Mouse (Mus musculus) myocyte (in vitro differentiated cells): ENCODE measurements at regions not wholly inside any gene's neighbourhood (a gene's known extent, or its start where the extent isn't known, plus 50 kb on each side); places are given as distances from the start of the nearest gene placed in this dataset.

ENCODE experiments used
- H3K27me3 ChIP-seq: one replicate; pipeline ENCODE4 v1.6.1; 2011; ENCODE audit not compliant: control insufficient read depth, insufficient read depth, insufficient read length
- H3K36me3 ChIP-seq: one replicate; pipeline ENCODE4 v1.6.1; 2011; ENCODE audit not compliant: control insufficient read depth, insufficient read depth
- H3K4me2 ChIP-seq: one replicate; pipeline ENCODE4 v1.6.1; 2011; ENCODE audit warnings: low read depth, control low read depth
- H3K4me3 ChIP-seq: one replicate; pipeline ENCODE4 v1.5.1; 2011; ENCODE audit warnings: mild to moderate bottlenecking, control low read depth, moderate library complexity
- H3K79me2 ChIP-seq: one replicate; pipeline ENCODE4 v1.6.1; 2011; ENCODE audit not compliant: control insufficient read depth, insufficient read depth
- H3ac ChIP-seq: one replicate; pipeline ENCODE4 v1.6.1; 2011; ENCODE audit not compliant: control insufficient read depth, insufficient read length
- CEBPB ChIP-seq: IDR thresholded peaks from 2 replicates; pipeline ENCODE4 v1.6.1; 2011; ENCODE audit warnings: mild to moderate bottlenecking, moderate library complexity; ENCODE audit not compliant: poor library complexity, insufficient read depth, severe bottlenecking
- E2F4 ChIP-seq: IDR thresholded peaks from one replicate; pipeline ENCODE4 v1.6.1; 2011; ENCODE audit warnings: mild to moderate bottlenecking, control low read depth, moderate library complexity; ENCODE audit not compliant: insufficient read depth
- MAX ChIP-seq: IDR thresholded peaks from one replicate; pipeline ENCODE4 v1.6.1; 2011; ENCODE audit warnings: low read depth, mild to moderate bottlenecking, control low read depth
- MYOD1 ChIP-seq, 3 experiments: IDR thresholded peaks; one replicate each; pipeline ENCODE4 v1.6.1; 2011; ENCODE audit warnings: control low read depth in 2 of 3, low read depth in 2 of 3, mild to moderate bottlenecking in 2 of 3, moderate library complexity in 1 of 3; ENCODE audit not compliant: insufficient read length in 2 of 3, control insufficient read depth in 1 of 3
- MYOG ChIP-seq, 3 experiments: IDR thresholded peaks; one replicate each; pipeline ENCODE4 v1.6.1; 2011; ENCODE audit warnings: control low read depth in 2 of 3, low read depth in 2 of 3, mild to moderate bottlenecking in 2 of 3; ENCODE audit not compliant: insufficient read length in 2 of 3, control insufficient read depth in 1 of 3, insufficient read depth in 1 of 3
- POLR2A ChIP-seq: IDR thresholded peaks from one replicate; pipeline ENCODE4 v1.6.1; 2011; ENCODE audit warnings: low read depth, mild to moderate bottlenecking, control low read depth, moderate library complexity; ENCODE audit not compliant: insufficient read length
- POLR2AphosphoS2 ChIP-seq: IDR thresholded peaks from one replicate; pipeline ENCODE4 v1.6.1; 2011; ENCODE audit warnings: low read depth, control low read depth; ENCODE audit not compliant: insufficient read length
- REST ChIP-seq: IDR thresholded peaks from one replicate; pipeline ENCODE4 v1.6.1; 2011; ENCODE audit warnings: mild to moderate bottlenecking, control low read depth, moderate library complexity; ENCODE audit not compliant: insufficient read depth, insufficient read length
- SRF ChIP-seq: IDR thresholded peaks from one replicate; pipeline ENCODE4 v1.6.1; 2011; ENCODE audit warnings: low read depth; ENCODE audit not compliant: control insufficient read depth, insufficient read length
- TCF12 ChIP-seq: IDR thresholded peaks from one replicate; pipeline ENCODE4 v1.6.1; 2011; ENCODE audit warnings: mild to moderate bottlenecking, control low read depth; ENCODE audit not compliant: poor library complexity, insufficient read depth, severe bottlenecking
- TCF3 ChIP-seq: IDR thresholded peaks from one replicate; pipeline ENCODE4 v1.6.1; 2011; ENCODE audit warnings: low read depth, control low read depth; ENCODE audit not compliant: insufficient read length
- USF1 ChIP-seq: IDR thresholded peaks from one replicate; pipeline ENCODE4 v1.6.1; 2011; ENCODE audit warnings: low read depth, mild to moderate bottlenecking, control low read depth, moderate library complexity

GRCm38 (mm10) chr11:18821384-18821783 is 197.4 kb downstream of the Meis1 start:
- H3K4me3 ChIP-seq: no peak overlapping the region
- no peak for TF ChIP-seq TCF3
- TF ChIP-seq MAX: no peak
- TF ChIP-seq E2F4: no peak
- no peak for TF ChIP-seq USF1
- TF ChIP-seq MYOG (IDR thresholded peaks at IDR 0.05; ENCODE audit: control insufficient read depth in 1 of 3, insufficient read depth in 1 of 3, insufficient read length in 2 of 3, low read depth in 2 of 3): no peak
- no peak for TF ChIP-seq POLR2A
- no peak for TF ChIP-seq POLR2AphosphoS2
- no peak for TF ChIP-seq SRF
- TF ChIP-seq TCF12: no peak
- TF ChIP-seq CEBPB: no peak
- no peak for TF ChIP-seq MYOD1 (IDR thresholded peaks at IDR 0.05; ENCODE audit: control insufficient read depth in 1 of 3, insufficient read length in 2 of 3, low read depth in 2 of 3)
- no peak for TF ChIP-seq REST
- H3K4me2 ChIP-seq: no peak overlapping the region
- no peaks in the 10 kb centered on the region for H3K36me3 ChIP-seq
- no peak overlapping the region for H3ac ChIP-seq
- H3K27me3 ChIP-seq: no peaks in the 10 kb centered on the region
- no peaks in the 10 kb centered on the region for H3K79me2 ChIP-seq

DNA sequence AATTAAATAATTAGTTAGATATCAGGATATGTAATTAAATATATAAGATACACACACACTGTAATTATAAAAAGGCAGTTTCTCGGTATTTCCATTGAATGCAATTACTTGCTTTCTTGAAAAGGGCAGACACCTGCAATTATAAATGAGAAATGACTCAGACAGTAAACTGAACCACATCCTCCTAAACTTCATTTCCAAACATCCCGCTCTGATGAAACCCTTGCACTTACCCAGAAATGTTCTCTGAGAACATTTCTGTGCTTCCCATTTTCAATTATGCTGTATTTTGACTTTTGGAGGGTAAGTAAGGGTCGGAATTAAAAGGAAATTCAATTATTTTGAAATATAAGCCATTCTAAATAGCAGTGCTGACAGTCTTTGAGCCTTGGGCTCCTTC is 204.7 kb downstream of the Meis1 start:
- peak; percentile 48; the same call in 1 of the 2 replicates for TF ChIP-seq CEBPB
- no peak for TF ChIP-seq REST
- no peaks in the 10 kb centered on the region for H3K36me3 ChIP-seq
- peak overlapping the region; percentile 2 for H3K4me2 ChIP-seq
- no peaks in the 10 kb centered on the region for H3K27me3 ChIP-seq
- no peak overlapping the region for H3K4me3 ChIP-seq
- H3K79me2 ChIP-seq: no peaks in the 10 kb centered on the region
- no peak overlapping the region for H3ac ChIP-seq

GRCm38 (mm10) chr11:18767479-18767878 is 251.3 kb downstream of the Meis1 start:
- no peak for TF ChIP-seq CEBPB
- no peak for TF ChIP-seq POLR2AphosphoS2
- no peak for TF ChIP-seq USF1
- no peak for TF ChIP-seq SRF
- Histone ChIP-seq H3K27me3 (no peaks in the 10 kb centered on the region), H3K36me3 (no peaks in the 10 kb centered on the region), H3K4me2 (no peak overlapping the region), H3ac (no peak overlapping the region), H3K79me2 (no peaks in the 10 kb centered on the region), H3K4me3 (no peak overlapping the region)

- Histone ChIP-seq H3K79me2 (no peaks in the 10 kb centered on the region), H3K4me3 (no peak overlapping the region), H3K27me3 (no peaks in the 10 kb centered on the region), H3K36me3 (no peaks in the 10 kb centered on the region), H3K4me2 (no peak overlapping the region), H3ac (no peak overlapping the region)
- TF ChIP-seq TCF3: no peak
- TF ChIP-seq REST: no peak
Measured at GRCm38 (mm10) chr11:18766458-18767016, 252.2 kb downstream of the Meis1 start.

- TF ChIP-seq MAX (no peak), E2F4 (no peak)
- Histone ChIP-seq H3K4me2 (no peak overlapping the region), H3K4me3 (no peak overlapping the region), H3ac (no peak overlapping the region), H3K27me3 (no peaks in the 10 kb centered on the region), H3K36me3 (no peaks in the 10 kb centered on the region), H3K79me2 (no peaks in the 10 kb centered on the region)
Measured at GRCm38 (mm10) chr11:18758591-18759074, 260.2 kb downstream of the Meis1 start.

DNA sequence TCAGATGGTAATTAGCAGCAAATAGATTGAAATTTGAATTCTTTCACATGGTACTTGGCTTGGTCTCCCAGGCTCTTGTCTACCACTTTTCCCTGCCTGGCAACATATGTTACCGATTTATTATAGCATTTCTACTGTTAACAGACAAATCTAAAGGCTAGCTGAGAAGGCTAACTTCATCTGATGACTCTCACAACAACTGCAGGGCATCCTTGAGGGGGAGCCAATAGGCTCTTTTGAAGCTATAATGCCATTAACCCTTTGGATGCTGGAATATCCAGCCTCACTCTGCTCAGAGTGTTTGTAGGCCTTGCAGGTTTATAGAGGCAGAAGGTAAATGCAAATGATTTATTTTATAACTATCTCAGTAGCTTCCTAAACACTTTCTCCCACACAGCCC is 262.2 kb downstream of the Meis1 start:
- no peaks in the 10 kb centered on the region for H3K79me2 ChIP-seq
- H3K27me3 ChIP-seq: no peaks in the 10 kb centered on the region
- H3K4me3 ChIP-seq: no peak overlapping the region
- H3K36me3 ChIP-seq: no peaks in the 10 kb centered on the region
- H3ac ChIP-seq: no peak overlapping the region
- H3K4me2 ChIP-seq: no peak overlapping the region
- no peak for TF ChIP-seq TCF12
- no peak for TF ChIP-seq USF1
- TF ChIP-seq MYOD1 (IDR thresholded peaks at IDR 0.05; ENCODE audit: control insufficient read depth in 1 of 3, insufficient read length in 2 of 3, low read depth in 2 of 3): no peak
- TF ChIP-seq SRF: no peak
- no peak for TF ChIP-seq MAX
- TF ChIP-seq TCF3: no peak
- no peak for TF ChIP-seq POLR2AphosphoS2
- no peak for TF ChIP-seq E2F4
- TF ChIP-seq MYOG (IDR thresholded peaks at IDR 0.05; ENCODE audit: control insufficient read depth in 1 of 3, insufficient read depth in 1 of 3, insufficient read length in 2 of 3, low read depth in 2 of 3): no peak
- TF ChIP-seq POLR2A: no peak
- no peak for TF ChIP-seq REST
- TF ChIP-seq CEBPB: no peak
